Mouse (Mus musculus): ENCODE measurements around the gene Pdzd2.

Gene Pdzd2

DNA sequence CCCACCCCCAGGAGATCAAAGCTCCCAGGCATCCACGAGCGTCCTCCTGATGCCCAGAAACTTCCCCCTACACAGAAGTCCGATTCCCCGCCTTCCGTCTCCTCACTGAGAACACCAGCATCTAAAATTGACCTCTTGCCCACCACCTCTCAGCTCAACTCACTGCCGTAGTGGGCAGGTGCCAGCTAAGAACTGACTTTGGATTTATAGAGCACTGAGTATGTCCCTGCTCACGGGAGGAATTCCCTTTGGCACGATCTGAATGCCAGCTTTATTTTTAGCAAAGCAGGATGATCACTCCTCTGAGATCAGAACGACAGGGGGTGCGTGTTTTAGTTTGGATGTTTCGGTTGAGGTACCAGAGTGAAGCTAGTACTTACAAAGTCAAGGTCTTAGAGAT is 7.1 kb downstream of the Pdzd2 start:
- DNase-seq: peak; percentile 85

DNA sequence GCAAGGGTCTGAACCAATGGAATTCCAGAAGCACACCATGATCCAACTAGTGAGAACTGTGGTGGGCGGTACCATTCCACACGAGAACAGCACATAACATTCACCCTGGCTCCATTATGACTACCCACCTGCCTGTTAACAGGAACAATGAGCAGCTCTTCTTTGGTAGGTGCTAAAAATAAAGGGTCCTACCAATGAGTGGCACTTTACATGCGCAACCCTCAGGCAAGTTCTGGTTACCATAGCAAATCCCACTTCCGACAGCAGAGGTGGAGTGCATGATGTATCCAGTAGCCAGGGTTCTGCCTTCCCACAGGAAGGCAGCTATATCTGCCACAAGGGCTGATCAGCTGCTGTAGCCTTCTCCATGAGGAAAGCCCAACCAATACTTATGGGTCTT is 11.3 kb downstream of the Pdzd2 start:
- no peak for DNase-seq

DNA sequence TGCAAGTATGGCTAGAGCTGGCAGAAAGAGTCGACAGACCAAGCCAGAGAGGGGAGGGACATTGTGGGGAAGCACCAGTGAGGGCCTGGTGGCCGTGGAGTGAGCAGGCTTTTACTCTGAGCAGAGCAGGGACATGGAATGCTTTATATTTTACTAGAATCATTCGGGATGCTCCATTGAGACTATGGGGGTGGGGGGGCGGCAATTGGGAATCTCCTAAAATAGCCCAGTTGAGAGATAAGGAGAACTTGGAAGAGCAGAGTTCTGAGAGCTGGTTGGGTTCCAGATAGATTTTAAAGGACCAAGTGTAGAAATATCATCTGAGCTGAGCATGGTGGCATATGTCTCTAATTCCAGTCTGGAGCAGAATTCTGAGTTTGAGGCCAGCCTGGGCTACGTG is 14.5 kb downstream of the Pdzd2 start:
- DNase-seq: peak; percentile 89

DNA sequence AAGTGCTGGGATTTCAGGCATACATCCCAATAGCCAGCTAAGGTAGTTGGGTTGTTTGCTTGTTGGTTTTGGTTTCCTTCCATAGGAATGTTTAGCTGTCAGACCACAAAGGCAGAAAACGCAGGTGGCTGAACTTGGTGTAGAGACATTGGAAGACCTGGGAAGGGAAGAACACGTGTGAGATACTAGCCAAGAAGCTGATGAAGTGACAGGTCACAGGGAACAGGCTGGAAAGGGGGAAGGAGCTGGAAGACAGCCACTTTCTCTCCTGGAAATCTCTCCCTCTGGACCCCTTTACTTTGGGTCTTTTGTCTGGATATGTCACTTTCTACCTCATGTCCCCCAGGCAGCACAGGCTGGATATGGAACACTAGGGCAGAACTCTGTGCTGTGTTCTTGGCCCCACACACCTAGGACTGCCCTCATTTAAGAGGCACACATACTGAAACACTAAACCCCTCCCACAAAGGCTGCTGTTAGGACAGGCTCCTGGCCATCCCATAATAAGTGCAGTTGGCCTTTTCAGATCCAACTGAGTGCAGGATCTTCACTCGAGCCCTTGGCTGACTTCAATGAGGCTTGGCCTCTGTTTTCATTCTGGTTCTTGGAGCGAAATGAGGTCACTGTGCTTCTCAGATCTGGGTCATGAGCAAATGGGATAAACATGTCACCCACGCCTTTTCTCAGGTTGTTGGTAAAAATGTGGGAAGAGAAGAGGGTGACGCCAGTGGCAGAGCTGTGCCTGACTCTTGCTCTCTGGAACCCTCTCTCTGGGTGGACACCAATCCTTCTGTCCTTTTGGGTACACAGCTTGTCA is 17.8 kb downstream of the Pdzd2 start:
- DNase-seq: no peak

DNA sequence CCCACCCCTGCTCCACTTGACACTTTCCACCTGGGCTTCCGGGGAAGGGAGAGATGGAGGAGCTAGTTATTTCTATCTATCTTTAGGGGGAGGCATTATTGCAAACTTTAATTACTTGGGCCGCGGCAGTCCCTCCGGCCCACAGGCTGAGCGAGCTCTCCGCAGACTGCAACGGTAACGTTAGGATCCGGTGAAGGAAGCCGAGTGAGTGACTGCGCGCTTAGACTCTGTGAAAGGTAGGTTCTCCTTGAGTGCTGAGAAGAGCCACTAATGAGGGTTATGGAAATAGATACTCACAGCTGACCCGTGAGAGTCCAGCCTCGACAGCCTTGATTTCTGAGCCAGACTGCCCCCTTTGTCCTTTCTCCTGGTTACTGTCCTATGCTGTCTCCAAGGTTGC is 20.9 kb downstream of the Pdzd2 start:
- no peak for DNase-seq

DNA sequence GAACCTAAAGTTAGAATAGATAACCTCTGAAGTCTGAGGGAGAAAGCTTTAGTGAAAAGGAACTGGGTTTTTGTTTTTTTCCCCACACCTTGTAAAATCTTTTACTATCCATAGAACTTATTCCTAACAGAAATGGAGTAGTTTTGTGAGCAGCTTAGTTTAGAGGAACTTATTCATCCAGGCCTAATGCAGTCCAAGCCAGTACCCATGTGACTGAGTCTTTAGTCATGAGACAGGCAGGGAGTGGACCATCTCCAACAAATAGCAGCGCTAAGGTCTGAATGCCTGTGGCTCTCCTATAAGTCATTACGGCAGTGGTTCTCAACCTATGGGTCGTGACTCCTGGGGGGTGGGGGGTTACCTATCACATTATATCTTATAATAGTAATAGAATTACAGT is 22.3 kb downstream of the Pdzd2 start:
- DNase-seq: no peak

DNA sequence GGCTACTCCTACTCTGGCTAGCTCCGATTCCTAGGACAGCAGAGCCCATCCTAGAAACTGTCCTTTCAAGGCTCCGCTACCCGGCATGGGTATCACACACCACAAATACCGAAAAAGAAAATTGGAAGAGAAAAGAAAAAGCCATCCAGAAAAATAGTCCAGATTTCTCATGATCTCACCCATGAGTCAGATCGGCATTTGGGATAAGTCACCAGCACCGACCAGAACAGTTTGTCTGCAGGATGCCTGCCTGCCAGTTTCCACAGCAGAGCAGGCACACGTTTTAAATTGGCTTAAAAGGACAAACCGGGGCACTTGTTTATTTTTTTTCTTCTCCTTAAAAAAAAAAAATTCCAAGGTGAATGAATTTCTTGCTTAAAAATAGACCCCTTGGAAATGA is 22.8 kb downstream of the Pdzd2 start:
- no peak for DNase-seq

DNA sequence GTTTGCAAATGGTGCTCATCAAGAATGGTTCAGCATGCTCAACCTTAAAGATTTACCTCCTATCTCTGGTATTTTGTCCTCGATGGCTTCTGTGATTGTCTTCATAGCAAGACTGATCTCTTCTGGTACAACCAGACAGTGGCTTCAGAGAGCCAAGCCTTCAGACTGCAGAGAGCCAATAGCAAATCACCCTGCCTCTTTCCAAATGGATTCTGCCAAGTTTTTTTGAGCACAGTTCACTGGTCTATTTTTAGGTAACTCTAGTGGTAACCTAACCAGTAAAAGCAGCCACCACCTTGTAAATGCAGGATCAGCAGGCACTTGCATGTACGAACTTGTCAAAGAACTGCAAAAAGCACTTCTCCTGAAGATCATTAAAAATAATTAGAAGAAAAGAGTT is 25.4 kb downstream of the Pdzd2 start:
- peak; percentile 90 for DNase-seq

DNA sequence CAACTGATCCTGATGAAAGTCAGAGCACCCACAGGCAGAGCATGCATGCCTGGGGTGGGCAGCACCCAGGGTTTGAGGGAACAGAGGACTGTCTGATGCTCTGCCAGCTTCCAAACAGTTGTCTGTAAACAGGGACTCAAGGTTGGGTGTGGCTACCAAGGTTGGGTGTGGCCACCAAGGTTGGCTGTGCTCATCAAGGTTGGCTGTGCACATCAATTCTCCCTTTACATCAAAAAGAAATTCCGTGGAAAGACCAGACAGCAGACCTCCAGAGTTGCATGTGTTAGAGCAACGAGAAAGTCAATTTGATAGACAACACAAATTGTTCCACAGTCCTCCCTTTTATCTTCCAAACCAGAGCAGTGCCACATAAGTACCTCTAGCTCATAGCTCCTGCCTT is 26.5 kb downstream of the Pdzd2 start:
- DNase-seq: peak; percentile 86

DNA sequence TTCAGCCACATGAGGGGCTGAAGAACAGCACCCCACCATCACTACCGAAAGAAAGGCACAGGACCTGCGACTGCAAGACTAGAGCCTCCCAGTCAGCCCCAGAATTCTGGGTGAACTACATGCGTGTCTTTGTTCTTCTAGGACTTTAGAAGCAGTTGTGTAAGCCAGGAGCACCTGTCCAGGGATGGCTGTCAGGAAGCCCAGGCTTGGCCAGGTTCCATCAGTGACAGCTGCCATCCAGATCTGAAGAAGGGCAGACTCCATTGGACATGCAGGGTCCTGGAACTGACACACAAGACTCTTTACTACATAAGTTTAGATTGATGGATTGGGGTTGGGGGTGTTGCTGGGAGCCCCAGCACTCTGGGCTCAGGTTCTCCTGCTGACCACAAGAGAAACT is 29.7 kb downstream of the Pdzd2 start:
- peak; percentile 93 for DNase-seq

DNA sequence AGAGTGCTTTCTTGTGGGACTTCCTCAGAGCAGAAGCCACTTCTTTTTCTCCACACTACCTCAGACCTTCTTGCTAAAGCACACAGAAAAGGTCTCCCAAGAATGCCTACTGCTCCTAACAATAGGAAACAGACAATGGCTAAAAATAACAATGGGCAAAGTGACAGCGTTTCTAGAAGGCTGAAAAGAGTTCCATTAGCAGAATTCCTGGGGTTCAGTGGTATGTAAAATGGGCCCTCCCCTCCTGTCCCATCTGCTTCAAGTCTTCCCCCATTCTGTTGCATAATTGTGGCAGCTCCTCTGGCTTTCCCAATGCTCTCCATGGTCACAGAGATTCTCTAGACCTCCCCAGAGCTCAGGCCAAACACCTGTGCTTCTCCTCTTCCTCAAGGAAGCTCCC is 31.4 kb downstream of the Pdzd2 start:
- DNase-seq: no peak

DNA sequence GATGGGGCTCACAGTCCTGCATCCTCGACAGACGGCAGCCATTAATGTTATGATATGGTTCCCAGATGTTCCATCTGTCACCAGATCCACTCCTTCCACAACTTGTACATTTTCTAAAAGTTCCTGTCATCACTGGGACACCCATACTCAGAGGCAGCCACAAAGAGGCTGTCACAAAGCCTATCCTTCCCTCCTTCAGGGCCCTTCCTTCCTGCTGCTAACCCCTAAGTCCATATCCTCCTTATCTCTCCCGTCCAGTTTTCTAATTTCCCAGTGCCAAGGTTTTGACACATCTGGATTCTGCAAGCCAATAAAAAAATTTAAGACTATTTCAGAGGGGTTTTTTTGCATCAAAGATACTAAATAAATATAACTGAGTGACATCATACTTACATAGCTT is 32.8 kb downstream of the Pdzd2 start:
- DNase-seq: no peak

DNA sequence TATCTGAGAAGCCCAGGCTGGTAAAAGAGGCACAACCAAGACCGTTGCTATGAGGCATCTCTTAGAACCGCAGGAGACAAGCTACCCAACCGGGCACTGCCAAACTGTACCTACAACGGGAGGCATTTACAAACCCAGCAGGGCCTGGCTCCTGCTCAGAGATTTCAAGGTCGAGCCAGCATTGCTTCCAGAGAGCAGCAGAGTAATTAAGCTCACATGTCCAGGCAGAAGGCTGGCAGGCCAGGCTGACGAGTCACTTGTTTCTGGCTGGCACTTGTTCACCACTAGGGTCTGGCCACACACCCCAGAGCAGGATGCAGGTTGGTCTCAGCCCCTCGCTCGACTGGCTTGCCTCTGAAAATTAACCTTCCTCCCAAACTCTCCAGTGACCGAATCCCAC is 39.4 kb downstream of the Pdzd2 start:
- DNase-seq: peak; percentile 96

DNA sequence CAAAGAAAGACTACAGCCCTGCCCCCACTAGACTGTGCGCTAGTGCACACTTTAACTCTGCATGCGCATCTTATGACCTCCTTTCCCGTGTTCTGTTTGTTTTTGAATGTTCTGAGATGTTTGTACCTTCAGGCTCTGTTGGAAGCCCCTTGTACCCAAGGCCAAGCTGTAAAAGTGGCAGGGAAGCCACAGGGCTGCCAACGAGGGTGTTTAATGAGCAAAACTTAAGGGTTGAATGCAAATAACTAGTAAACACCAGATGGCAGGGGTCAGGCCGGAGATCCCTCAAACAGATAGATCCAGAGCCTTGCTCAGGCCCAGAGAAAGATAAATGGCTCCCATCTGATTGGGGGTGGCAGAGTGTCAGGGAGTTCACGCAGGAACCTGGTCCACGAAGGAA is 42.0 kb downstream of the Pdzd2 start:
- no peak for DNase-seq

DNA sequence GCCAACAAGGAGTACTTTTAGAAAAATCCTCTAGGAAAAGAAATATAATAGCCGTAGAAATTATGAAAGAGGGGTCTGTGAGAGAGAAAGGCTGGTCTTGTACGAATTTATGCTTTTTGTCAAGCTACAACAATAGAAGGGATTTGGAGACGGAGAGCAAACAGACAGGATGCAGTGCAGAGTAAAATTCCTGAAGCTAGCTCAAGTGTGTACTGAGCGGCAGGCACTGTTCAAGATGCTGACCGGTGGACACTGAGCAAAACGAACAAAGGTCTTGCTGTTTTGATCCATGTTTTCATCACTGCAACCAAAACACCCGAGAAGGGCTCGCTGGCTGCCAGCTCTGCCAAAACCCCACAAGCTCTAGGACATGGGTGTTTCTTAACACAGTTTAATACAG is 42.8 kb downstream of the Pdzd2 start:
- no peak for DNase-seq

DNA sequence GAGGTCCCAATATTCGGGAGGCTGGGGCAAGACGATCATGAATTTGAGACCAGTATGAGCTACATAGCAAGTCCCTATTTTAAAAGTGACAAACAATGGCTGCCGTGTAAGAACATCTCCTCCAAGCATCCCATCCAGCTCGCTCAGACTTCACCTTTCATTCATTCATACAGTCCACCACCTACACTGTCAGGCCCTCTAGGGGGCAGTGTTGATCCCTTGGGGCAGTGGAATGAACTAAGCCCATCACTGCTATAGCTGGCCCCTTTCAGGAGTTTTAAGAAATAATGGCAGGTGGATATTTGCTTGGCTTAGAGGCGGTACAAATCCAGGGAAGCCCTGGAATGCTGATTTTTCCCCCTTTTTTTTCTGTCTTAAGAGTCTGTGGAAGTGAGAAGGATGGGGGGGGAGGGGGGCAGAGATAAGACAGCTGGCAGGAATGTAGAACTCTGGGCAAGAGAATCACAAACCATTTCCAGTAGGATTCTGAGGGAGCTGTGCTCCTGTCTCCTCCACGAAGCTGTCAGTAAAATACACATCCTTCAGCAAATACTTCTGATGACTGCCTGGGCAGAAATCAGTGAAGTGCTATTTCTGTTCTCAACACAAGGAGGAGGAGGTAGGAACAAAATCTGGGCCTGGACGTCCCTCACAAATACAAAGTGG is 49.9 kb downstream of the Pdzd2 start:
- DNase-seq: no peak

DNA sequence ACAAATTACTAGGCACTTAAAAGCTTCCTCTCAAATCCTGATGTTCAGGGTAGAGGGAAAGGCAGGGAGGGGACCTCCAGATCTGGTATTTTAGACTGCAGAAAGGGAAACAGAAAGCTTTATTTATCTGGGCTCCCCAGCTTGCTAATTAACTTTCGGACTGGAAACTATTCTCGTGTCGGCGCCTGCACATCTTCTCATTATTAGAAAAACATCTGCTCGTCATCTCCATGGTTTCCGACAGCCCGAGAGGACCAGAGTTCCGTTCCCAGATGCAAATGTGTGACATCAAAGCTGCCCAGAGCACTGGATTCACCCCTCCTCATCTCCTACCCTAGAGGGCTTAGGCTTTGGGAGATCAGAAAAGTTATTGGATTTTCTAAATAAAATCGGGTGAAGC is 57.2 kb downstream of the Pdzd2 start:
- peak; percentile 96 for DNase-seq

DNA sequence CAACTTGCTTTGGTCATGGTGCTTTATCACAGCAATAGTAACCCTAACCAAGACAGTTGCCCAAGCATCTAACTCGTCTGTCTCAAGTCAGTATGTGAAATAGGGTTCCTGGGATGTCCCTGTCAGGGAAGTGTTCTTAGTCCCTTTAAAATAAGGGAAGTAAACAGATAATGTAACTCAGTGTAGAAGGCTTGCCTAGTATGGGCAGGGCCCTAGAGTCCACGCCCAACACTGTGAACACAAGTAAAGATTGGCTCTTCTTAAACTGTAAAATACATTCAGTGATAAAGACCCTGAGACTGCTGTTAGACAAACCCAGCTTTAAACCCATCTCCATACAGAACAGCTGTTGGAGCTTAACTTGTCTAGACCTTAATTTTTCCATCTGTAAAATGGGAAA is 57.8 kb downstream of the Pdzd2 start:
- no peak for DNase-seq

DNA sequence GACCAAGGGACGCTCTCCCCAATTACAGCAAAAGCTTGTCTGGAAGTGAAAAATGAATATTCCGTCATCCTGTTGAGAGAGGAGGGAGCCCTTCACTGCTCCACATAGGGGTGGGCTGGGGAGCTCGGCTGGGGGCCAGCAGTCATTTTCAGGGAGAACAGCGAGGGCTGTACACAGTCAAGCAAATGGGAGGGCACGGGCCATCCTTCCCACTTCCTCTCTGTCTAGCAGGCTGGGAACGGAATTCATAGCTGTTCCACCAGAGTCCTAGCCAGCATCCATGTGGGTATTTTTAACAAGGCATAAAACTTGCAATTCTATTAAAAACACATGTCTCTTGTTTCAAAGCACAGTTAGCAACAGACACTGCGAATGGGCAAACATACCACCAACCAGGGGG is 59.0 kb downstream of the Pdzd2 start:
- DNase-seq: peak; percentile 93

DNA sequence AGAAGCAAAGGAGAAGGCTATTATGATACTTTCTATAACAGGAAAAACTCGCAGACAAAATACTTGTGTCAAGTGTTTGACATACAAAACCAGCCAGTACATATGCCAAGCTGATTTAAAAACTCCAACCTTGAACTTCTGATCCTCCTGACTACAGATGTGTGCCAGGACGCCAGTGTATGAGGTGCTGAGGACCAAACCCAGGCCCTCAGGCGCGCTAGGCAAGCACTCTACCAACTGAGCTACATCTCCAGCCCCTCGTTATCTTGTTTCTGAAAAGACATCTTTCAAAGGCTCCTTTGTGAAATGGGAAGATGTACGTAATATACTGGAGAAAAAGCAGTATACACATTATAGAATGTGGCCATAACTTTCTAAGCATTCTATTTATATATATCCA is 59.7 kb downstream of the Pdzd2 start:
- DNase-seq: no peak

DNA sequence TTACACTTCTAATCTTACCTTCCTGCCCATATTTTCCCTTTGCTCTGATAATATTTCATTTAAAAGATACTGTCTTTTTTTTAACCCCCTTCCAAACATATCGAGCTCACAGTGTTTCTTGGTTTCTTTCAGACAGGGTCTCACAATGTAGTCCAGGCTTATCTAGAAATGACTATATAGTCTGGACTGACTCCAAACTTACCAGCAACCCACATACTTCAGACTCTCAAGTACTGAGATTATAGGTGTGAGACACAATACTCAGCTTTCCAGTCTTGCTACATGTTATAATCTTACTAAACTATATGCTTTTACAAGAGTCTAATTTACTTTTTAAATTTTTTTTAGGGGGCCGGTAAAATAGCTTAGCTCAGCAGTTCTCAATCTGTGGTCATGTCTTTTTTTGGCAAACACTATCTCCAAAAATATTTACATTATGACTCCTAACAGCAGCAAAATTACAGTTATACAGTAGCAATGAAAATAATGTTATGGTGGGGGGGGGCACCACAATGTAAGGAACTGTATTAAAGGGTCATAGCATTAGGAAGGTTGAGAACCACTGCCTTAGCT is 61.1 kb downstream of the Pdzd2 start:
- DNase-seq: no peak

DNA sequence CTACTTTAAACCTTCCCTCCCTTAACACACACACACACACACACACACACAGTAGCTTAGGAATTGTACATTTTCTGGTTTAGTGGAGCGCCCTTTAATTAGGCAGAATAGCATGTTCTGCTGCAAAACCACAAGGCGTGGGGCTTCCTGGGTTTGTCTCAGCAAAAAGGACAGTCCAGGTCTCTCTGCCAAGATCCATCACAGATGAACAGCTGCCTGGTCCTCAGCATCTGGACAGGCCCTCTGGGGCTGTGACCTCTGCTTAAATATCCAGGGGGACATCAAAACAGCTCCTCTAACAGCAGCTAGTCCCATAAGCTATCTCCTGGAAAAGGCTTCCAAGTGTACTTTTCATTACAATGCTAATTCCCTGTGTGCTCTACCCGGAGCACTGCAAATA is 64.4 kb downstream of the Pdzd2 start:
- peak; percentile 91 for DNase-seq

DNA sequence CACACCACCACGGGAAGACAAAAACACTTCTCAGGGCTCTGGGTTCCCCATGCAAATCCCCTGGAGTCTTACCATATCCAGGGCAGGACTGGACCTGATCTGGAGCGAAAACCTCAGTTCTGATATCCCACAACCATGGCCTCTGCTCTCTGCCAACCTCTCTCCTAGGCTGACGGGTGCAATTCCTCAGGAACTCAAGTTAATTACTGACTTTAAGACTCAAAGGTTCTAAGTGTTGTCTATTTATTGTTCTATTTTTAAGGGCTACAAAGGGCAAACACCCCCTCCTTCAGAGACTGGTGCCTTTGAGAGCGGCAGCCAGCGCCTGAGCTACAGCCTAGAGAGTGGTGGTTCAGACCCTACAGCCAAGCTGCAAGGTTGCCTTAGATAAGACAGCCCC is 65.7 kb downstream of the Pdzd2 start:
- DNase-seq: no peak

DNA sequence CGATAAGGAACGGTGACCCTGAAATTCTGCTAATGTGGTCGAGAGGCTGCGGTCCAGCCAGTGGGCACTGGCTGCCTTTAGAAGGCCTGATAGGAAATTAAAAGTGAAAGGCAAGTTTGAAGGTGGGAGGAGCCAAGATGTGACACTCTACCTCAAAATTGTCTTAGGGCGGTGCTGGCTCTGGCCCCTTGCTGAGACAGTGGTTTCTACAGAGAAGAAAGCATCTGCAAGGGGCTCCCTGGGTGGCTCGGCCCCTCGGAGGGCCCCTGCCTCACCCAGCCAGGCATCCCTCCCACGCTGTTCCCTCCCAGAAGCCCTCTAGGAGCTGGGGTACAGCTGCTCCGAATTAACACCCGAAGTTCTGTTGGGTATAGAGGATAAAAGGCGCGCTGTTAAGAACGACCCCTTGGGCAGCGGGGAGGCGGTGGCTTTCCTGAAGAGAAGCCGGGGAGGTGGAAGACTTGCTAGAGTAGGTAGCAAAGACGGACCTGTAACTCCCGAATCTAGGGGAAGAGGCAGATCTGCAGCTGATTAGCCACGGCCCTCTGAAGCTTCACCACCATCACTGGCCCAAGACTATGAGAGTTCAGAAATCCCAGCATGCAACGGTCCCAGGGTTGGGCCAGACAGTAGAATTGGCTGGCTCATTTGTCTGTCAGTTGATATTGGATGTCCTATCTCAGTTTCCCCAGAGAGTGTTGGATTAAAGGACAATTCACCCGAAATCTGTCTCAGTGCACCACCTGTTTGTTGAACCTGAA is 71.8 kb downstream of the Pdzd2 start:
- peak; percentile 90 for DNase-seq

Measured in heart, adult 11 months (tissue).